Mouse (Mus musculus) ES-Bruce4 (cell line): ENCODE data around the gene Tgfbr2. TPM values are rescaled to one million over a fixed set of nuclear protein-coding genes. Genes with fewer than 3 reads are reported as not detected.

Experiments used
- H3K27ac ChIP-seq: 2 replicates; pipeline ENCODE4 v1.5.1; 2012; ENCODE audit warnings: low read length, inconsistent platforms; ENCODE audit not compliant: insufficient read depth
- H3K27me3 ChIP-seq: 2 replicates; pipeline ENCODE4 v1.6.1; 2012; ENCODE audit warnings: mild to moderate bottlenecking, low read length, inconsistent platforms; ENCODE audit not compliant: control insufficient read depth, poor library complexity, insufficient read depth, severe bottlenecking
- H3K36me3 ChIP-seq: 2 replicates; pipeline ENCODE4 v1.6.1; 2012; ENCODE audit warnings: inconsistent platforms, mild to moderate bottlenecking, low read length, moderate library complexity; ENCODE audit not compliant: control insufficient read depth, poor library complexity, insufficient read depth, severe bottlenecking
- H3K4me1 ChIP-seq: one replicate; pipeline ENCODE4 v1.8.1; 2011; ENCODE audit warnings: low read length; ENCODE audit not compliant: control insufficient read depth, insufficient read depth
- H3K4me3 ChIP-seq: 2 replicates; pipeline ENCODE4 v1.5.1; 2011; ENCODE audit warnings: low read depth, mild to moderate bottlenecking, low read length
- H3K9ac ChIP-seq: 2 replicates; pipeline ENCODE4 v1.6.1; 2012; ENCODE audit warnings: low read depth, mild to moderate bottlenecking, inconsistent platforms; ENCODE audit not compliant: poor library complexity, severe bottlenecking
- H3K9me3 ChIP-seq: replicated peaks from 2 replicates; pipeline ENCODE4 v1.6.1; 2012; ENCODE audit warnings: mild to moderate bottlenecking, low read length, inconsistent platforms; ENCODE audit not compliant: control insufficient read depth, poor library complexity, insufficient read depth, severe bottlenecking
- CTCF ChIP-seq: IDR thresholded peaks from one replicate; pipeline ENCODE4 v1.8.1; 2011; ENCODE audit warnings: low read depth, low read length
- EP300 ChIP-seq: IDR thresholded peaks from 2 replicates; pipeline ENCODE4 v1.6.1; 2011; ENCODE audit warnings: low read depth, low read length; ENCODE audit not compliant: insufficient read depth
- POLR2A ChIP-seq: IDR thresholded peaks from one replicate; pipeline ENCODE4 v1.8.1; 2011; ENCODE audit warnings: low read length; ENCODE audit not compliant: insufficient read depth
- polyA plus RNA-seq: library from polyadenylated mRNA; stranded (reverse); fragments of >200 nt; gene quantifications from 2 replicates; pipeline ENCODE4 v1.2.4, GENCODE M21; 2011; ENCODE audit warnings: low read depth; ENCODE audit not compliant: missing spikeins, insufficient read depth, insufficient read length

Tgfbr2 gene
- polyA plus RNA-seq, 1 experiment = 3.4 TPM

GRCm38 (mm10) chr9:116111149-116111970, 63.8 kb downstream of the Tgfbr2 start:
- no peak overlapping the region for H3K9ac ChIP-seq
- no peaks in the 10 kb centered on the region for H3K4me1 ChIP-seq
- no peaks in the 10 kb centered on the region for H3K9me3 ChIP-seq
- H3K27me3 ChIP-seq = no peaks in the 10 kb centered on the region
- no peak overlapping the region for H3K27ac ChIP-seq
- H3K36me3 ChIP-seq = no peaks in the 10 kb centered on the region
- no peak for TF ChIP-seq CTCF
- TF ChIP-seq EP300 = no peak
- no peak for TF ChIP-seq POLR2A
- no peak overlapping the region for H3K4me3 ChIP-seq

- no peak overlapping the region for H3K4me3 ChIP-seq
- no peak overlapping the region for H3K9ac ChIP-seq
- H3K4me1 ChIP-seq = no peaks in the 10 kb centered on the region
- no peaks in the 10 kb centered on the region for H3K27me3 ChIP-seq
- H3K9me3 ChIP-seq = no peaks in the 10 kb centered on the region
- H3K36me3 ChIP-seq = no peaks in the 10 kb centered on the region
- H3K27ac ChIP-seq = no peak overlapping the region
- TF ChIP-seq POLR2A (no peak), CTCF (no peak), EP300 (no peak)
Observed at GRCm38 (mm10) chr9:116108729-116109128, 66.4 kb downstream of the Tgfbr2 start.

- H3K36me3 ChIP-seq = no peaks in the 10 kb centered on the region
- H3K4me3 ChIP-seq = no peak overlapping the region
Observed at GRCm38 (mm10) chr9:116104770-116105169, 70.4 kb downstream of the Tgfbr2 start.

GRCm38 (mm10) chr9:116101842-116102241, 73.3 kb downstream of the Tgfbr2 start:
- Histone ChIP-seq H3K9ac (no peak overlapping the region), H3K4me3 (no peak overlapping the region), H3K27ac (no peak overlapping the region), H3K36me3 (no peaks in the 10 kb centered on the region), H3K4me1 (no peaks in the 10 kb centered on the region), H3K9me3 (no peaks in the 10 kb centered on the region), H3K27me3 (no peaks in the 10 kb centered on the region)
- no peak for TF ChIP-seq CTCF
- TF ChIP-seq EP300 = no peak
- no peak for TF ChIP-seq POLR2A

More at GRCm38 (mm10) chr9:116104770-116105169, 70.4 kb downstream of the Tgfbr2 start:
- TF ChIP-seq EP300 (no peak), CTCF (no peak), POLR2A (no peak)
- Histone ChIP-seq H3K4me1 (no peaks in the 10 kb centered on the region), H3K9ac (no peak overlapping the region), H3K9me3 (no peaks in the 10 kb centered on the region), H3K27ac (no peak overlapping the region), H3K27me3 (no peaks in the 10 kb centered on the region)

GRCm38 (mm10) chr9:116100015-116100414, 75.1 kb downstream of the Tgfbr2 start:
- no peaks in the 10 kb centered on the region for H3K27me3 ChIP-seq
- TF ChIP-seq POLR2A (no peak), EP300 (no peak), CTCF (no peak)
- H3K9ac ChIP-seq = no peak overlapping the region
- no peaks in the 10 kb centered on the region for H3K36me3 ChIP-seq
- H3K9me3 ChIP-seq = no peaks in the 10 kb centered on the region
- H3K27ac ChIP-seq = no peak overlapping the region
- H3K4me3 ChIP-seq = no peak overlapping the region
- no peaks in the 10 kb centered on the region for H3K4me1 ChIP-seq

- Histone ChIP-seq H3K27ac (no peak overlapping the region), H3K9ac (no peak overlapping the region), H3K4me3 (no peak overlapping the region), H3K4me1 (no peaks in the 10 kb centered on the region), H3K9me3 (no peaks in the 10 kb centered on the region), H3K27me3 (no peaks in the 10 kb centered on the region), H3K36me3 (no peaks in the 10 kb centered on the region)
- no peak for TF ChIP-seq EP300
- no peak for TF ChIP-seq CTCF
- TF ChIP-seq POLR2A = no peak
Observed at GRCm38 (mm10) chr9:116099596-116099993, 75.6 kb downstream of the Tgfbr2 start.
